Mouse (Mus musculus): ENCODE measurements at regions not wholly inside any gene's neighbourhood (a gene's known extent, or its start where the extent isn't known, plus 50 kb on each side); places are given as distances from the start of the nearest gene placed in this dataset.

- no peak for DNase-seq (ENCODE audit: low spot score)
Observed at GRCm38 (mm10) chr14:61665815-61666214, 58.6 kb downstream of the Kcnrg start.

- no peak for DNase-seq (ENCODE audit: low spot score)
Observed at GRCm38 (mm10) chr14:61673184-61673583, 65.9 kb downstream of the Kcnrg start.

- DNase-seq (ENCODE audit: low spot score): no peak
Observed at GRCm38 (mm10) chr14:61678107-61678506, 70.8 kb downstream of the Kcnrg start.

DNA sequence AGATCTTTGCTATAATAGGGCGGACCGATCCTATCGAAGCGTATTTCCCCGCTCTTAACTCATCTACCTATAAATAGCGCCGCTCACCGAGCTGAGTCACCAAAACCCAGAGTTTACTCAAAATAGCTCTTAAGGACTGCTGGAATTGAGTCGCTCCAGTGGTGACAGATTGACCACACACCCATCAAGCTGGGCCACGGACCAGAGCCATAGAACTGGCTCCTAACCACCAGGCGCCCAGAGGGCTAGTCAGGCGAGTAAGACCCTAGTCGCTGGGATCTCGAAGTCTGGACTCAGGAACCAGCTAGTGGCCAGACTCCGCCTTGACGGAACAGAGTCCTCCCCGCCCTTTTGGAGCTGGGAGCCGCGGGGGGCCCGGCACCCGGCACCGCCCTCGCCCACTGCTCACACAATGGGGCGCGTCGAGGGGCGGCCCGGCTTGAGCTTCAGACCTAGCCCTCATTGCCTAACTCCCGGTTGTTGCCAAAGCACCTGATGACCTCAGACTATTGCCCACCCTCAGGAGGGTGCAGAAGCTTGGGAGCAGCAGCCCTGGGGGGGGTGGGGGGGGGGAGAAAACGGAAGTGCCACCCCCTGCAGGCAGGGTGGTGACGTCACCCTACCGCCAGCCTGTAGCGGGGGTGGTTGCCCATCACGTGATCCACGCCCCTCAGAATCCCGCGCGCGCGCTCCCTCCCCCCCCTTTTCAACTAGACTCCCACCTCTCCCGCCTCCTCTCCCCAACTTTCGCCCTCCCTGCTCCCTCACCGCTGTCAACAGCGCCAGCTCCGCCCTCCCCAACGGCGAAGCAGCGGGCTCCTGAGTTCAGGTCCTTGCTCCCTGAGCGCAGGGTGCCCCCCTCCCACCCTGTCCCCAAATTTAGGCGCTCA, 73.8 kb downstream of the Kcnrg start:
- peak; percentile 91 for DNase-seq (ENCODE audit: low spot score)

GRCm38 (mm10) chr14:61681708-61682701, 74.7 kb downstream of the Kcnrg start:
- peak; percentile 89 for DNase-seq (ENCODE audit: low spot score)

GRCm38 (mm10) chr14:61682721-61683355, 75.6 kb downstream of the Kcnrg start:
- DNase-seq (ENCODE audit: low spot score): peak; percentile 74

GRCm38 (mm10) chr14:61683356-61683740, 76.1 kb downstream of the Kcnrg start:
- no peak for DNase-seq (ENCODE audit: low spot score)

GRCm38 (mm10) chr14:61683791-61684411, 76.6 kb downstream of the Kcnrg start:
- peak; percentile 43 for DNase-seq (ENCODE audit: low spot score)

- peak; percentile 69 for DNase-seq (ENCODE audit: low spot score)
Observed at GRCm38 (mm10) chr14:61684473-61685230, 77.4 kb downstream of the Kcnrg start.

- no peak for DNase-seq (ENCODE audit: low spot score)
Observed at GRCm38 (mm10) chr14:61685231-61685800, 78.1 kb downstream of the Kcnrg start.

GRCm38 (mm10) chr14:61686101-61686691, 78.9 kb downstream of the Kcnrg start:
- DNase-seq (ENCODE audit: low spot score): peak; percentile 57

DNA sequence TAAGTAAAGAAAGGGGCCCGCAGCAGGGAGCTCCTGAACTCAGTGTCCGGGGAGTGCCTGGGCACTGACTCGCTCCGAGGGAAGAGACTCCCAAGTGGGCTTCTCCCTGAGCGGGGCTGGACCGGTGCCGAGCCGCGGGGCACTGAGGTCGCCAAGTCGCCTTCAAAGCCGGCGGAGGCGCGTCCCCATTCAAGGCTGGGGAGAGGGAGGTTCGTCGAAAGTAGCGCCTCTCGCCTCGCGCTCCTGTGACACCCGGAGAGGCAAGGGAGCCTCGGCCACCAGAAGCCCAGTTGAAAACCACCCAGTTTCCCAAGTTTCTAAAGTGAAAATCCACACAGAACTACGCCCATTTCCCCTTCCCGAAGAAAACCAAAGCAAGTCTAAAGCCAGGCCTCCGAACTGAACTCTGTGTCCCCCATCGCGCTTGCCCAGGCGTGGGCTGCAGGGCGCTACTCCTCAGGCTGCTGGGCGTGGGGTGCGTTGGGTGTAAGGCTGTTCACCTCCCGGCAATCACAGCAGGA, 79.6 kb downstream of the Kcnrg start:
- DNase-seq (ENCODE audit: low spot score): peak; percentile 50

DNA sequence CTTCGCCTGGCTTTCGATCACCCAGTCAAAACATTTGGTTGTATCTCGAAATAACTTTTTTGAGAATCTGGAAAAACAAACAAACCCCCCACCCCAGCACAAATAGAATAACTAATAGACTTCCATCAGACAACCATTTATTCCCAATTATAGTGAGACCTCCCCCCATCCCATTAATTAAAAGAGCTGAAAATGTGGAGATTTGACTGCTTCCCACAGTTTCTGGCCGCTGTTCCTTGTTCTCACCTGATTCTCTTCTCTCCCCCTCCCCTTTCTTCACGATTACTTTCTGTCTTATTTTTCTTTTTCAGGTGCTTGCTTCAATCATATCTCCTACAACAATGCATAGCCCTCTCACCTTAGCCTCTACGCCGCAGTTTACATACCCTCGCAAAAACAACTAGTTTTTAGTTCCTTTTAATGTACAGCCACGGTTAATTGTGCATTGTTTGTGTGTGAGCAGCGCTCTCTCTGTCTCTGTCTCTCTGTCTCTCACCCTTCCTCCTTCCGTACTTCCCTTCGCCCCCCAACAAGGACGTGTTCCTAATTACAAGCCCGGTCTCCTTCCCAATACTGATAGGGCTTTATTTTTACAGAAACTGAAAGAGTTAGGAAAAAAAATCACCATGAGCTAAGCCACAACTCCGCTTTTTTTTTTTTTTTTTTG, 80.2 kb downstream of the Kcnrg start:
- DNase-seq (ENCODE audit: low spot score): no peak

DNA sequence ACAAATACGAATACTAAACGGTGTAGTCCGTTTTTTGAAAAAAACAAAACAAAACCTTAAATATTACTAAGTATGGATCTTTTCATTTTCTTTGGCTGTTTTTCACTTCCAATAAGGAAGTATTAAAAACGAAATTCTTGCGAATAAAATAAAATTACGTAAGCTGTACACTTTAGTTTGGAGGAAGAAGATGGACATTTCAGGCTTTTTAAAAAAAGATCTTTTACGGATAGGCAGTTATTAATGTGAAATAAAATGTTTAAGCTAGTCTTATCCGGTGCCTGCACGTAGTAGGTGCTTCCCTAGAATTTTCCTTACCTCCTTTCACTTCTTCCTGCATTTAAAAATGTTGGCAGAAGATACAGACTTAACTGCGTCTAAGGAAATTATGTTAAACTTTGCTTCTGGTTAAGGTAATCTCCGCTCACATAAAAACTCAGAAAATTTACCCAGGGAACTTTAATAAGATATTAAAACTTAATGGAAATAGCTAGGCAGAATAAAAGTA, 80.8 kb downstream of the Kcnrg start:
- no peak for DNase-seq (ENCODE audit: low spot score)

- DNase-seq (ENCODE audit: low spot score): no peak
Observed at GRCm38 (mm10) chr14:61688666-61689065, 81.4 kb downstream of the Kcnrg start.

DNA sequence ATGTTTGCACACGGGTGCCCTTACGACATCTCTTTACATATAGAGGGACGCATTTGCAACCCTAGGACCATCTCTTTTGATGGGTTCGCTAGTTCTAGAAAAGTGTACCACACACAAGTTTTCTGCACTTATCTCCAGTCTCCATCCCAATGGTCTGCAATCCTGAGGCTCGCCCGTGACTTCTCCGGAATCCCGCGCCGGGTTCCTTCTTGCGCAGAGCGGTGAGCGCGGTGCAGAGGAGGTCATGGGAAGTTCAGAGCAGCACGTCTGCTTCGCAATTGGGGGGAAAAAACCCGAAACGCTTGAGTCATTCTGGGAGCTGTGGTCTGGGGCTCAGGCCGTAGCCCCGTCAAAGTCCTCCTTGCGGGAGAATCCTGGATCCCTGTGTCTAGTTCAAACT, 82.0 kb downstream of the Kcnrg start:
- DNase-seq (ENCODE audit: low spot score): peak; percentile 24

DNA sequence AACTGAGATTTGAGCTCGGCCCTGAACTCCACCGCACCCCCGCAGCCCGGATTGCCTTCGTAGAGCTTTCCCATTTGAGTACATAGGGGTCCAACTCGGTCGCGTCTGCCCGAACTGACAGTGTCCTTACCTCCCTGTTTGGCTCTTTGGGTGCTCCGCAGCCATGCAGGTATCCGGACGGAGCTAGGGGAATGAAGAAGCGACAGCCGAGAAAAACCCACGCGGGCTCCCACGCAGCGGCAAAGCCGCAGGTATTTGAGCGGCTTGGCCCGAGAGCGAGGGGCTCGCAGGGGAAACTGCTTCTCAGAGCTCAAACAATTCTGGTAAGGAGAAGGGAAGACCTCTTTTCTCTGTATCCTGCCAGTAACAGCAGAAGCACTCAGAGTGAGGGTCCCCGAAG, 82.5 kb downstream of the Kcnrg start:
- DNase-seq (ENCODE audit: low spot score): no peak

- DNase-seq (ENCODE audit: low spot score): no peak
Observed at GRCm38 (mm10) chr14:61691785-61692372, 84.6 kb downstream of the Kcnrg start.

GRCm38 (mm10) chr14:61694796-61695195, 87.5 kb downstream of the Kcnrg start:
- DNase-seq (ENCODE audit: low spot score): no peak
